Mouse (Mus musculus) erythroid progenitor cell, adult 5-6 weeks (primary cell): ENCODE measurements at regions not wholly inside any gene's neighbourhood (a gene's known extent, or its start where the extent isn't known, plus 50 kb on each side); places are given as distances from the start of the nearest gene placed in this dataset.

Source experiments
- ATAC-seq: replicated peaks from 2 replicates; pipeline ENCODE4 v1.8.0; 2016; ENCODE audit warnings: moderate number of reproducible peaks, mild to moderate bottlenecking, moderate TSS enrichment, inconsistent platforms; ENCODE audit not compliant: poor library complexity, low FRiP score, severe bottlenecking

- no peak for ATAC-seq
Measured at GRCm38 (mm10) chr11:24335256-24335655, 257.4 kb downstream of the Bcl11a start.

- no peak for ATAC-seq
Measured at GRCm38 (mm10) chr11:24338111-24338510, 260.3 kb downstream of the Bcl11a start.

DNA sequence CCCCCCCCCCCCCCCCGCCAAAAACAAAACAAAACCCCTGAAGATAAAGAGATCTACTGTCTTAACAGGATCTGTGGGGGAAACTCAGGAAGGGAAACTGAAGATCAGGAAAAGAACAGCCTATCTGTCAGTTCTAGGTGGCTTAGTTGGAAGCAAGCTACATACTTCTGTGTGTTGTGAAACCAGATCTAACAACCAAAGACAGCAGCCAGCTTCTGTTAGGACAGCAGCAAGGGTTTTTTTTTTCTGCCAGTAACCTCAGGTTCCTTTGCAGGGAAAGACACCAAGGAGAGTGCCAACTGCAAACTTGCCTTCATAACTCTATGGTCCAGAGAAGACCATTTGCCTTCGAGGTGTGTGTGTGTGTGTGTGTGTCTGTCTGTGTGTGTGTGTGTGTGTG is 261.2 kb downstream of the Bcl11a start:
- ATAC-seq = no peak

DNA sequence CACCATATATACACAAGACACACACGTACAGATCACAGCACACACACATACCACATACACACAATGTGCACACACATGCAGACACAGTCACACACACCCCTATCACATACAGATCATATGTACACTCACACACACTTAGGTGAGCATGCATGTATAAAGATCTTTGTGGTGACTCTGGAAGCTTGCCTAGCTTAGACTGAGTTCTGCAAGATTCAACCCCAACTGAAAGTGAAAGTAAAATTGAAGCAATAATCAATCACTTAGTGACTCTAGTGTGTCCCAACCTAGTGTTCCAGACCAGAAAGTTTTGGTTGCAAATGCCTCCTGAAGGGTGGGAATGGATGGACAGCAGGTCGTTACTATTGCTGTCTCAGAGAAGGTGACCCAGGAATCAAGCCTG is 262.8 kb downstream of the Bcl11a start:
- no peak for ATAC-seq

DNA sequence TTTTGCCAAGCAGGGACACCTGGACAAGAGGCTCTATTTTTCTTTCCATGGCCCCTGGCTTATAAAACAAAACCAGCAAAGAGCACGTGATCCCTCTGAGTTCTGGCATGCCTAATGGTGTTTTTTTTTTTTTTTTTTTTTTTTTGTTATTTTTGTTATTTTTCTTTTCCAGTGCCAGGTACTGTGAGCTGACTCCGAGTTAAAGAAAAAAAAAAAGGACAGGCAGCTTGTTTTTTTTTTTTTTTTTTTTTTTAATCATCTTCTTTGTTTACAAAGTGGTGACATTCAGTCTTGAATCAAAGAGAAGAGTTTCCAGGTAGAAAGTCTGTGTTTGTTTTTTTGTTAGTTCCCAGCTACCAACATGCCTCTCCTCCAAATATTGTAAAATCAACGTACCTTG is 263.8 kb downstream of the Bcl11a start:
- ATAC-seq = no peak

DNA sequence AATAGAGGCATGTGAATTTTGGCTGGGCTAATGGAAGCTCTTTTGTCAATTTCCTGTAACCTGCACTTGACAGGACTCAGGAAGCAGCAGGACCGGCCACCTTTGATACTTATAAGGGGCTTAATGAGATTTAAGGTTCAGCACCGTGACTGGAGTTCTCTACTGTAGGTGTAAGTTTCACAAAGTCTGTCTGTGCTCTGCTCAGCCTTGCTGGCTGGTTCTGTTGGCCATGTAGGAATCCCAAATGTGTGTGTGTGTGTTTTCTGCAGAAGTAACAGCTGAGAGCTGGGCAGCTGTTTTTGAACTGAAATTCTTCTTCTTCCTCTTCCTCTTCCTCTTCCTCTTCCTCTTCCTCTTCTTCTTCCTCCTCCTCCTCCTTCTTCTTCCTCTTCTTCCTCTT is 264.3 kb downstream of the Bcl11a start:
- ATAC-seq = no peak

DNA sequence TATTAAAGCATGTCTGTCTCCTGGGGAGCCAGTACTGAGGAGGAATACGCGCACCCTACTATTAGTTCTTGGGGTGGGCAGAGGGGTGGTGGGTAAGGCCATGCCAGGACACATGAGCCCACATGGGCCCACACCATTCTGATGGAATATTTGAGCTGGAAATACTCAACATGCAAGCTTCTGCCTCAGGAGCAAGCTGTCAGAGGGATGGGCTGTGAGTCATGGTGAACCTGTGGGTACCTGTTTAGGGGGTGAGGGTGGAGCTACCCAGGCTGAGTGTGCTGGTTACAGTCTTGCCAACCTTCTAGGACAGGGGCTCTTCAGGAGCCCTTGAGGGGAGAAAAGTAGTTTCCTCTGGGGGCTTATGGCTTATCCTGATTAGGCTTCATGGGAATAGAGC is 264.9 kb downstream of the Bcl11a start:
- no peak for ATAC-seq

- no peak for ATAC-seq
Measured at GRCm38 (mm10) chr11:24347225-24347624, 269.4 kb downstream of the Bcl11a start.

DNA sequence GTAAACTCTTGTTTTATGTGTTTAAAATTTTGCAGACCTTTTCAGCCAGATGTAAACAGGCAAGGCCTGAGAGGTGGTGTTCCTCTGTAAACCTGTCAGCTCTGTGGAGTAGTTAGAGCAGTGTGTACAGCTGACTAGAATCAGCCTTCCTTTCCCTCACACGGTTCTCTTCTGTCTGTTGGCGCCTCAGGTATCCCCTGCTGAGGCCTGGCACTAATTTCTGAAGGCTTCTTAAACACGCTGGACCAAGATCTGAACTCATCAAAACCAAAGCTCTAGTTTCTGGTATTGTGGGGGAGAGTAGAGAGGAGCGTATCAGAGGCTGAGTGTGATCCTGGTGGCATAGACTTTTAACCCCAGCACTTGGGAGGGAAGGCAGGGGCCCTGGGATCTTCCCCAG is 270.9 kb downstream of the Bcl11a start:
- no peak for ATAC-seq

DNA sequence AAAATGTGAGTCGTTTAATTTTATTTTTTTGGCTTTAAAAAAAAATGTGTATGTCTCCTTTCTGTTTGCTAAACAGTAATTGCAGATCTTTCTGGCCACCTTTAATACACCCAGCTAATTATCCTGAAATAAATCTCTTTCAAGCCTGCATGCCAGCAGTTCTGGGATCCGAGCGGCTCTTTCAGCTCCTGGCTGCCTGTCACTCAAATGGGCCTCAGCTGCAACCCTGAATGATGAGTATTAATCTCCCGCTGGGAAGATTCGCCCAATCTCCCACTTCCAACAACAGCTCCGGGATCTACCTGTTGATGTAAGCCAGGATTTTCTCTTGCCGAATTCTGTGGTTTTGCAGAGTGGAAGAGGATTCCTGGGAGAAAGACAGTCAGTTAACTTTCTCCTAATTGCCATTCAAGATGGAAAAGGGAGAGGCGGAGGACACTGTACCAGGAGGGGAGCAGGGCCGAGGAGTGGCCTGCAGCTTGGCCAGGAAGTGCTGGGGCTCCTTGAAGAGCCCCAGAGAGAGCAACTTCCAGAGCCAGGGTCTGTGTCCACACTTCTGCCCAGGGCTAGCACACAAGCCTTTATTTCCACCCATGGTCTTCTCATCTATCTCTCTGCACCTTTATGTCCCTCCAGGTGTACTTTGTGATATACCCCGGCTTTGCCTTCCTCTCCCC is 272.2 kb downstream of the Bcl11a start:
- no peak for ATAC-seq

DNA sequence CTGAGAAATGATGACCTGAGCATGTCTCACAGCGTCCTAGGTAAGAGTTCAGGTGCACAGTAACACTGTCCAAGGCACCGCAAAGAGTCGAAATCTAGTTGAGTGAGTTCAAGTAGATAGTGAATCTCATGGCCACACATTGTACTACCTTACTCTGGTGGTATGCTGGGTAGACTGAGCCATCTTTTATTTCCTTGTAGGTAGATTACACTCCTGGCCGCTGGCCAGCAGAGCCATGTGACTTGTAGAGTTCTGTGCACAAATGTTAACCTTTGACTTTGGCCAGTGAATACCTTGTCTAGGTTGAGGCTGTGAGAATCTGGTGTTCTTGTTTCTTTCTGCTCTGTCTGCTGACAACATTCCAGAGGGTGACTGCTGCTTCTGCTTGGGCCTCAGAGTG is 273.0 kb downstream of the Bcl11a start:
- no peak for ATAC-seq

DNA sequence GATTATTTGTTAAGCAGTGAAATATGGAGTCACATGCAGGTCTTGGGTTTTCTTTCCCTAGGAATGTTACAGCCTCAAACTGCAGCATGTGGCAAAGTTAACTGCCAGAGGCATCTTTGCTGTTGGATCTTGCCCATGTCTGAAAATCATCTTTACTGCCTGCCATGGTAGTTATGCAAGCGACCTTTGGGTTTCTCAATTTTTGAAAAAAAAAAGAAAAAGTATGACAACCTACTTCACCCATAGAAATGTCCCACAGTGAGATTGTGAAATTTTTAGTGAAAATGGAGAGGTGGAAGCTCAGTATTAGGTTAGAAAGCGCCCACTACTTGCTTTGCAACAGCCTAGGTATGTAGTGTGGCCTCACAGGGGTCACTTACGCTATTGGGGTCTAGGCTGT is 274.2 kb downstream of the Bcl11a start:
- no peak for ATAC-seq

GRCm38 (mm10) chr11:24353056-24353455 is 275.2 kb downstream of the Bcl11a start:
- no peak for ATAC-seq

DNA sequence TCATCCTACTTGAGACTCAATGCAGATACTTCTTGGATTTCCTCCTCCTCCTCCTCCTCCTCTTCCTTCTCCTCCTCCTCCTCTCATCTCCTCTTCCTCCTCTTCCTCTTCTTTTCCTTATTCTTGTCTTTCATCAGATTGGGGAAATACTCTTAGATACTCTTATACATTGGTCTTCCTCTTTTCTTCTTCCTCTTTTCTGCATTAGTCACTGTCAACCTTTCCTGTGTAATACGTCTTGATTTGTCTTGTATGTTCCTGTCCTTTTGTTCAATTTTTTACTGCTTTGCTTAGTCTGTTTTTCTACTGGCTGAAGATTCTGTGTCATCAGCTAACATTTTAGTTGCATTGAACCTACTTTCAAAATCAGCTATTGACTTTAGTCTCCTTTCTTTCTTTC is 279.5 kb downstream of the Bcl11a start:
- ATAC-seq = no peak

GRCm38 (mm10) chr11:24359086-24359485 is 281.2 kb downstream of the Bcl11a start:
- no peak for ATAC-seq

- no peak for ATAC-seq
Measured at GRCm38 (mm10) chr11:24361998-24362687, 284.3 kb downstream of the Bcl11a start.

DNA sequence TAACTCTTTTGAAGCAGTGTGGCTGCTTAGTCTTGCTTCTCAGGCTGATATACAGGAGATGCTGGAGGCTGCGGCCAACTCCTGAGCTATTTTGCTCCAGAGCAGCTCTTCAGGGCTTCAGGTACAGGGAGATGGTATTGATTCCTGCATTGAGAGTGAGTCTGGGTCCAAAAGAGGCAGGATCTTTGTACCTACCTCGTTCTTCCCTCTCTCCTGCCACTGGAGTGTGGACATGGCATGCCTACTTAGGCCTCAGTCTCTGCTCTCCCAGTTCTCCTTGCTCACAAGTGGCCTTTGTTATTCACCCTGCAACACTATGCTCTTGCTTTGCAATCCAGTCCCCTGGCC is 284.8 kb downstream of the Bcl11a start:
- ATAC-seq = no peak

DNA sequence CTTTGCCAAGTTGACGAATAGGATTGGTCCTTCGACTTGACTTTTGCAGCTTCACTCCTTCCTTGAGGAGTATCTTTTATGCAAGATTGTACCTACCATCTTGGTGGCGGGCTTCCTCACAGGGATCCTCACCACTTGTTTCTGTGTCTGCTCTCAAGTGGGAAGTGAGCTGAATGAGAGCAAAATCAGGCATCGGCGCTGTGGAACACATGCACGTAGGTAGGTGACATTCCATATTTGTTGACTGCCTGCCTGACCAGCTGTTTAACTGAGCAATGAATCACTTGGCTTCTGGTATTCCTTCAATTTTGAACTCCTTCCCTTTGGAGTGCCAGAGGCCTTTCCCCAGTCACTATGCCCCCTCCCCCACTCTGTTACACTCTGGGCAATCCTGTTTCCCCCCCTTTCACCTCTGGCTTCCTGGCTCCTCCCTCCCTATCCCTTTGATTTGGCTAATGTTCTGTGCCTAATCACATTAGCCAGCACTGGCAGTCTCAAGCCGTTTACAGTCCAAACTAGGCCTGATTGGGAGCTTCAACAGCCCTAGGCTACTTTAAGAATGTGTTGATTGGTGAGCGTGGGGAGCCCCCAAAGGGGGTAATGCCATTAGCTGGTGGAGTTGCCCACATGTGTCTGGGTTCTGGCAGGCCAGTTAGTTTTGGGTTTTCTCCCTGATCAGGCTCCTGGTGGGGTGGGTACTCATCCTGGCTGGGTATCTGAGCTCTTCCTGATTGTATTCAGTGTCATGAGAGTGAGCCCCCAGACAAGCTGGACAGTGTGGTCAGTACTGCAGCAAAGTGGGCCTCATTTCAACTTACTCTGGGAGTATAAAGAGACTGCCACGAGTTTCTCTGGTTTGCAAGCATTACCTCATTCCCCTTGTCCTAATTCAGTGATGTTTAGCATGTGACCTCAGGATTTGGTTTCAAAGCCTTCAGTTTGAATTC is 285.8 kb downstream of the Bcl11a start:
- no peak for ATAC-seq

DNA sequence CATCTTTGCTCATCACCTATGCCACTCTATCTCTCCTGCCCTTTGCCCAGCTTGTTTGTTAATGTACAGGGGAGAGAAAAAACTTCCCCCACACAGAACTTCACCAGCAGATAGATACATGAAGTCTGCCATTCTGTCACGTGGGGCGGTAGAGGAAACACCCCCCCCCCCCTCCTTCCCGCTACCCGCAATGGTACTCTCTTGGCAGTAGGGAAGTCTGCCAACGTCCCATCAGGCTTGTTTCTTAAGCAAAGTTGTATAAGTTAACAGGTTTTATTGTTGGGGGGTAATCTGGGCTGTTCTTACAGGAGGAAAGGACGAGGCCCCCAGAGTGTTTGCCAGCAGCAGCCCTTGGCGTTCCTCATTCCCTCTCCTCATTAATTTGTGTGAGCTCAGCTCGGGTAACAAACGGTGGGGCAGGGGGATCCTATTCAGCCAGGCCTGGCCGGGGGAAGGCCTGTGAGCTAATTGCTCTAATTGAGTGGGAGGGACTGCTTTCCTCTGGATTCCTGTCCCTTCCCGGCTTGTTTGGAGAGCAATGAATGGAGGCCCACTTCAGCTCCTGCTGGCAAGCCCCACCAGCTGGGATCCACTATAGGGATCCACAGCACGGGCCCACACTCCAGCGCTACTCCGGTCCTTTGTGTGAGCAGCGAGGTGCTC is 292.5 kb downstream of the Bcl11a start:
- ATAC-seq = no peak
